Mouse (Mus musculus): ENCODE data around the gene Anapc15. TPM values are rescaled to one million over a fixed set of nuclear protein-coding genes. Genes with fewer than 3 reads are reported as not detected.

Gene Anapc15
- total RNA-seq (2021) = 24.0 and 27.0 TPM in 2 replicates
- long read RNA-seq, experiment 1, partial matches to known transcripts = 2 of 16 reads
- long read RNA-seq, experiment 1, other reads (novel, unspliced or antisense) = 6 of 16 reads
- long read RNA-seq, experiment 2, partial matches to known transcripts = 2 of 11 reads
- long read RNA-seq, experiment 2, other reads (novel, unspliced or antisense) = 3 of 11 reads

GRCm38 (mm10) chr7:101863415-101863814, at the start of gene Anapc15:
Anapc15 (plus strand) TSS chr7:101863715.
- no peak for DNase-seq

- peak; percentile 58 for DNase-seq
These were observed 45.6 kb upstream of the Anapc15 start, which contains the start of gene Phox2a for GRCm38 (mm10) chr7:101817861-101818401. Phox2a (plus strand) TSS chr7:101818313.

GRCm38 (mm10) chr7:101820295-101821030, 43.1 kb upstream of the Anapc15 start:
- no peak for DNase-seq

- peak; percentile 78 for DNase-seq
These were observed 41.7 kb upstream of the Anapc15 start for GRCm38 (mm10) chr7:101821571-101822501.

- peak; percentile 79 for DNase-seq
These were observed 40.4 kb upstream of the Anapc15 start for GRCm38 (mm10) chr7:101822836-101823757.

GRCm38 (mm10) chr7:101823758-101824630, 39.5 kb upstream of the Anapc15 start:
- DNase-seq = peak; percentile 42

GRCm38 (mm10) chr7:101830373-101830772, 33.1 kb upstream of the Anapc15 start:
- DNase-seq = no peak

- no peak for DNase-seq
These were observed 32.1 kb upstream of the Anapc15 start for GRCm38 (mm10) chr7:101831437-101831836.

- DNase-seq = no peak
These were observed 31.1 kb upstream of the Anapc15 start for GRCm38 (mm10) chr7:101832372-101832771.

GRCm38 (mm10) chr7:101833352-101833751, 30.2 kb upstream of the Anapc15 start:
- DNase-seq = no peak

GRCm38 (mm10) chr7:101833916-101834584, 29.5 kb upstream of the Anapc15 start:
- no peak for DNase-seq

- no peak for DNase-seq
These were observed 28.6 kb upstream of the Anapc15 start for GRCm38 (mm10) chr7:101834903-101835302.

GRCm38 (mm10) chr7:101835457-101836109, 27.9 kb upstream of the Anapc15 start:
- no peak for DNase-seq

GRCm38 (mm10) chr7:101836271-101837153, 27.0 kb upstream of the Anapc15 start:
- DNase-seq = peak; percentile 86

- DNase-seq = no peak
These were observed 26.3 kb upstream of the Anapc15 start for GRCm38 (mm10) chr7:101837154-101837605.

GRCm38 (mm10) chr7:101837606-101838471, 25.7 kb upstream of the Anapc15 start, which contains the start of gene Inppl1:
Inppl1 (minus strand) TSS chr7:101838229.
- DNase-seq = peak; percentile 94

GRCm38 (mm10) chr7:101844186-101844585, 19.3 kb upstream of the Anapc15 start:
- DNase-seq = no peak

Data from adrenal gland, postnatal 14 days (tissue).